Mouse (Mus musculus) midbrain, embryonic 16.5 days (tissue): ENCODE results near the gene Wbp4. TPM values are rescaled to one million over a fixed set of nuclear protein-coding genes. Genes with fewer than 3 reads are reported as not detected.
A peak's percentile ranks its signal among the peaks of the same experiment; 100 is the strongest.
"Not testable (repeated sequence)": the region's sequence is repeated elsewhere in the genome, so short reads cannot be mapped to it uniquely, and the experiment has no call there.

Experiments
- ATAC-seq: fragments of 200-750 bp; cut with Nextera tagmentation; 2 replicates; pipeline ENCODE4 v1.8.0; 2017; ENCODE audit warnings: moderate TSS enrichment
- H3K27ac ChIP-seq: fragments of 300-500 bp; sonication (generic); 2 replicates; pipeline ENCODE4 v1.5.1; 2014; ENCODE audit warnings: mild to moderate bottlenecking, low read length, mixed read lengths
- H3K27me3 ChIP-seq: fragments of 300-500 bp; sonication (generic); 2 replicates; pipeline ENCODE4 v1.6.1; 2014; ENCODE audit warnings: low read depth, low read length, mixed read lengths; ENCODE audit not compliant: control insufficient read depth, insufficient read depth
- H3K36me3 ChIP-seq: fragments of 300-500 bp; sonication (generic); 2 replicates; pipeline ENCODE4 v1.6.1; 2014; ENCODE audit warnings: mild to moderate bottlenecking, low read length, moderate library complexity, mixed read lengths; ENCODE audit not compliant: control insufficient read depth, insufficient read depth
- H3K4me1 ChIP-seq: fragments of 300-500 bp; sonication (generic); 2 replicates; pipeline ENCODE4 v1.6.1; 2014; ENCODE audit warnings: mild to moderate bottlenecking, low read length, mixed read lengths; ENCODE audit not compliant: control insufficient read depth, insufficient read depth
- H3K4me2 ChIP-seq: fragments of 300-500 bp; sonication (generic); 2 replicates; pipeline ENCODE4 v1.6.1; 2014; ENCODE audit warnings: mild to moderate bottlenecking, low read length, mixed read lengths
- H3K4me3 ChIP-seq: fragments of 300-500 bp; sonication (generic); 2 replicates; pipeline ENCODE4 v1.5.1; 2014; ENCODE audit warnings: low read depth, mild to moderate bottlenecking, low read length, moderate library complexity, mixed read lengths
- H3K9ac ChIP-seq: fragments of 300-500 bp; sonication (generic); 2 replicates; pipeline ENCODE4 v1.6.1; 2014; ENCODE audit warnings: low read depth, low read length, mixed read lengths
- H3K9me3 ChIP-seq: fragments of 300-500 bp; sonication (generic); replicated peaks from 2 replicates; pipeline ENCODE4 v1.6.1; 2014; ENCODE audit warnings: mild to moderate bottlenecking, low read length, mixed read lengths; ENCODE audit not compliant: control insufficient read depth, poor library complexity, severe bottlenecking
- WGBS: fragments of 180-500 bp; shearing (Covaris S2); extraction: QIAGEN DNeasy Blood & Tissue Kit; methylation state at CpG from one replicate; pipeline ENCODE4 v1.1.7; 2014; 5-methylcytosine and 5-hydroxymethylcytosine counted together
- polyA plus RNA-seq: library from polyadenylated mRNA; unstranded; fragments of >200 nt; fragmentation: Nextera tagmentation; extraction: Ambion mirVana; gene quantifications from 2 replicates; pipeline ENCODE4 v1.2.1, GENCODE M21; 2015

Gene Wbp4
- 44.0 and 46.2 TPM in 2 replicates for polyA plus RNA-seq

GRCm38 (mm10) chr14:79481339-79482151 lies at the start of gene Wbp4:
Gene Wbp4 (minus strand): TSS chr14:79481520.
- peaks cover 3% of the 10 kb centered on the region; the same call in 1 of the 2 replicates for H3K36me3 ChIP-seq
- WGBS = 1% methylated on average over 86 of the region's 86 CpGs
- peak within 1 kb of the TSS; percentile 59 for H3K4me2 ChIP-seq
- H3K9ac ChIP-seq = peak within 1 kb of the TSS; percentile 90
- peak; percentile 96 for ATAC-seq
- H3K4me3 ChIP-seq = peak within 1 kb of the TSS; percentile 94
- H3K9me3 ChIP-seq = no peaks in the 10 kb centered on the region
- no peaks in the 10 kb centered on the region for H3K27me3 ChIP-seq
- peaks cover 26% of the 10 kb centered on the region for H3K4me1 ChIP-seq
- H3K27ac ChIP-seq = peak within 1 kb of the TSS; percentile 100

GRCm38 (mm10) chr14:79530761-79531160 lies 49.4 kb upstream of the Wbp4 start:
- no peak overlapping the region for H3K4me2 ChIP-seq
- H3K9me3 ChIP-seq = no peaks in the 10 kb centered on the region
- no peaks in the 10 kb centered on the region for H3K27me3 ChIP-seq
- H3K4me1 ChIP-seq = no peaks in the 10 kb centered on the region
- ATAC-seq = no peak
- 90% methylated on average over 6 of the region's 6 CpGs for WGBS
- H3K9ac ChIP-seq = no peak overlapping the region
- H3K36me3 ChIP-seq = no peaks in the 10 kb centered on the region
- H3K27ac ChIP-seq = no peak overlapping the region
- H3K4me3 ChIP-seq = no peak overlapping the region

- H3K36me3 ChIP-seq = no peaks in the 10 kb centered on the region
- ATAC-seq = no peak
- whole genome bisulfite sequencing = 83% methylated on average over 10 of the region's 10 CpGs
Observed at GRCm38 (mm10) chr14:79529581-79530554, 48.5 kb upstream of the Wbp4 start.

GRCm38 (mm10) chr14:79527704-79528103 lies 46.4 kb upstream of the Wbp4 start:
- no peak for ATAC-seq
- WGBS = 73% methylated on average over 6 of the region's 6 CpGs
- Histone ChIP-seq H3K36me3 (no peaks in the 10 kb centered on the region), H3K9me3 (no peaks in the 10 kb centered on the region), H3K9ac (no peak overlapping the region), H3K4me3 (no peak overlapping the region), H3K27me3 (no peaks in the 10 kb centered on the region), H3K4me2 (no peak overlapping the region), H3K4me1 (no peaks in the 10 kb centered on the region), H3K27ac (no peak overlapping the region)

More at GRCm38 (mm10) chr14:79529581-79530554, 48.5 kb upstream of the Wbp4 start:
- Histone ChIP-seq H3K4me3 (no peak overlapping the region), H3K9me3 (no peaks in the 10 kb centered on the region), H3K27me3 (no peaks in the 10 kb centered on the region), H3K4me1 (no peaks in the 10 kb centered on the region), H3K9ac (no peak overlapping the region), H3K27ac (no peak overlapping the region), H3K4me2 (no peak overlapping the region)

- H3K4me1 ChIP-seq, H3K4me3 ChIP-seq, H3K9ac ChIP-seq, H3K27ac ChIP-seq, H3K4me2 ChIP-seq, ATAC-seq, H3K36me3 ChIP-seq, H3K27me3 ChIP-seq, H3K9me3 ChIP-seq: not testable (repeated sequence)
- 92% methylated on average over 12 of the region's 12 CpGs for WGBS
Observed at GRCm38 (mm10) chr14:79526106-79526505, 44.8 kb upstream of the Wbp4 start.

- 93% methylated on average over 9 of the region's 9 CpGs for WGBS
- H3K4me2 ChIP-seq = no peak overlapping the region
Observed at GRCm38 (mm10) chr14:79522387-79522786, 41.1 kb upstream of the Wbp4 start.

GRCm38 (mm10) chr14:79521471-79522117 lies 40.3 kb upstream of the Wbp4 start:
- Histone ChIP-seq H3K4me3 (no peak overlapping the region), H3K36me3 (no peaks in the 10 kb centered on the region), H3K27me3 (no peaks in the 10 kb centered on the region), H3K4me1 (no peaks in the 10 kb centered on the region), H3K9ac (no peak overlapping the region), H3K9me3 (no peaks in the 10 kb centered on the region), H3K27ac (no peak overlapping the region), H3K4me2 (no peak overlapping the region)
- no peak for ATAC-seq
- WGBS = 83% methylated on average over 6 of the region's 6 CpGs

More at GRCm38 (mm10) chr14:79522387-79522786, 41.1 kb upstream of the Wbp4 start:
- no peak for ATAC-seq
- Histone ChIP-seq H3K9ac (no peak overlapping the region), H3K4me3 (no peak overlapping the region), H3K4me1 (no peaks in the 10 kb centered on the region), H3K9me3 (no peaks in the 10 kb centered on the region), H3K36me3 (no peaks in the 10 kb centered on the region), H3K27me3 (no peaks in the 10 kb centered on the region), H3K27ac (no peak overlapping the region)

- Histone ChIP-seq H3K36me3 (no peaks in the 10 kb centered on the region), H3K4me3 (no peak overlapping the region), H3K9ac (no peak overlapping the region), H3K27ac (no peak overlapping the region), H3K27me3 (no peaks in the 10 kb centered on the region), H3K9me3 (no peaks in the 10 kb centered on the region), H3K4me1 (no peaks in the 10 kb centered on the region), H3K4me2 (no peak overlapping the region)
- 92% methylated on average over 1 of the region's 1 CpGs for WGBS
- no peak for ATAC-seq
Observed at GRCm38 (mm10) chr14:79521056-79521455, 39.7 kb upstream of the Wbp4 start.
